Mouse (Mus musculus): ENCODE measurements around the gene Dusp14.

DNA sequence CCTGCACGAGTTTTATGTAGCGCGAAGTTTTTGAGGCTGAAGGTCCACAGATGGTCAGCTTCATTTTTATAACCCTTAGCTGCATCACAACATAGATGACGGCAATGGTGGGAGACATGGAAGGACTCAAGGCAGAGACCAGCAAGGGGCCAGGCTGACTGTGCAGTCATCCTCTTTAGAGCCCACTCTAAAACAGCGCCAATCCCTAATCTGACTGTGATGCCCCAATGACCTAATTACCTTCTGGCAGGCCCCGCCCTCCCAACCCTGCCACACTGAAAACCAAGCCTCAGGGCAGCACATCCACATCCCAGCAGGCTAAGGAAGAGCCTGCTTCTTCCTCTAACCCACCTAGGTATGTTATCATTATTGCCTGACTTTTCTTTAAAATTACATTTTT is 8.4 kb downstream of the Dusp14 start:
- no peak for TF ChIP-seq CTCF (IDR thresholded peaks at IDR 0.05; ENCODE audit: low read depth)
- no peak for TF ChIP-seq EP300 (IDR thresholded peaks at IDR 0.05; ENCODE audit: low read depth)
